Mouse (Mus musculus) midbrain, embryonic 16.5 days (tissue): ENCODE data around the gene Gna15. TPM values are rescaled to one million over a fixed set of nuclear protein-coding genes. Genes with fewer than 3 reads are reported as not detected.

Source experiments
- ATAC-seq: fragments of 200-750 bp; cut with Nextera tagmentation; 2 replicates; pipeline ENCODE4 v1.8.0; 2017; ENCODE audit warnings: moderate TSS enrichment
- H3K27ac ChIP-seq: fragments of 300-500 bp; sonication (generic); 2 replicates; pipeline ENCODE4 v1.5.1; 2014; ENCODE audit warnings: mild to moderate bottlenecking, low read length, mixed read lengths
- H3K27me3 ChIP-seq: fragments of 300-500 bp; sonication (generic); 2 replicates; pipeline ENCODE4 v1.6.1; 2014; ENCODE audit warnings: low read depth, low read length, mixed read lengths; ENCODE audit not compliant: control insufficient read depth, insufficient read depth
- H3K36me3 ChIP-seq: fragments of 300-500 bp; sonication (generic); 2 replicates; pipeline ENCODE4 v1.6.1; 2014; ENCODE audit warnings: mild to moderate bottlenecking, low read length, moderate library complexity, mixed read lengths; ENCODE audit not compliant: control insufficient read depth, insufficient read depth
- H3K4me1 ChIP-seq: fragments of 300-500 bp; sonication (generic); 2 replicates; pipeline ENCODE4 v1.6.1; 2014; ENCODE audit warnings: mild to moderate bottlenecking, low read length, mixed read lengths; ENCODE audit not compliant: control insufficient read depth, insufficient read depth
- H3K4me2 ChIP-seq: fragments of 300-500 bp; sonication (generic); 2 replicates; pipeline ENCODE4 v1.6.1; 2014; ENCODE audit warnings: mild to moderate bottlenecking, low read length, mixed read lengths
- H3K4me3 ChIP-seq: fragments of 300-500 bp; sonication (generic); 2 replicates; pipeline ENCODE4 v1.5.1; 2014; ENCODE audit warnings: low read depth, mild to moderate bottlenecking, low read length, moderate library complexity, mixed read lengths
- H3K9ac ChIP-seq: fragments of 300-500 bp; sonication (generic); 2 replicates; pipeline ENCODE4 v1.6.1; 2014; ENCODE audit warnings: low read depth, low read length, mixed read lengths
- H3K9me3 ChIP-seq: fragments of 300-500 bp; sonication (generic); replicated peaks from 2 replicates; pipeline ENCODE4 v1.6.1; 2014; ENCODE audit warnings: mild to moderate bottlenecking, low read length, mixed read lengths; ENCODE audit not compliant: control insufficient read depth, poor library complexity, severe bottlenecking
- WGBS: fragments of 180-500 bp; shearing (Covaris S2); extraction: QIAGEN DNeasy Blood & Tissue Kit; methylation state at CpG from one replicate; pipeline ENCODE4 v1.1.7; 2014; 5-methylcytosine and 5-hydroxymethylcytosine counted together
- polyA plus RNA-seq: library from polyadenylated mRNA; unstranded; fragments of >200 nt; fragmentation: Nextera tagmentation; extraction: Ambion mirVana; gene quantifications from 2 replicates; pipeline ENCODE4 v1.2.1, GENCODE M21; 2015

Gene Gna15
- polyA plus RNA-seq, 1 experiment from 2014 or later: 0.80 TPM

DNA sequence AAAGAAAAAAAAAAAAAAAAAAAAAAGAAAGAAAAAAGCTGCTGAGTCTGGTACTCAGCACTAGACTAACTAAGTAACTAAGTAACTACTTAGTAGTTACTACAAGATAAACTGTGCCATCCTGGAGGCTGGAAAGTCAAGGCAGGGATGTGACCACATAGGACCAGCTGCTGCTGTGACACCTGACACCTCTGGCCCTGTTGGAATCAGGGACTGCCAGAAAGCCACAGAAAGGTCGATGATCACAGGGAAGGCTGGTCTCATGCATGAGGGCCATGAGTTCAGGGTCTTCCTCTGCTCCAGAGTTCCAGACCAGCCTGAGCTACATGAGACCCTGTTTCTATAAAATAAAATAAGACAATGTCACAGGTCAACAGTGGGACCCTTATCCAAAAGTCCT is 33.5 kb upstream of the Gna15 start:
- Histone ChIP-seq H3K27me3 (no peaks in the 10 kb centered on the region), H3K4me1 (peaks cover 18% of the 10 kb centered on the region), H3K4me3 (no peak overlapping the region), H3K27ac (no peak overlapping the region), H3K4me2 (no peak overlapping the region), H3K9me3 (no peaks in the 10 kb centered on the region), H3K9ac (no peak overlapping the region), H3K36me3 (no peaks in the 10 kb centered on the region)
- ATAC-seq: no peak
- WGBS: 58% methylated on average over 1 of the region's 1 CpGs

DNA sequence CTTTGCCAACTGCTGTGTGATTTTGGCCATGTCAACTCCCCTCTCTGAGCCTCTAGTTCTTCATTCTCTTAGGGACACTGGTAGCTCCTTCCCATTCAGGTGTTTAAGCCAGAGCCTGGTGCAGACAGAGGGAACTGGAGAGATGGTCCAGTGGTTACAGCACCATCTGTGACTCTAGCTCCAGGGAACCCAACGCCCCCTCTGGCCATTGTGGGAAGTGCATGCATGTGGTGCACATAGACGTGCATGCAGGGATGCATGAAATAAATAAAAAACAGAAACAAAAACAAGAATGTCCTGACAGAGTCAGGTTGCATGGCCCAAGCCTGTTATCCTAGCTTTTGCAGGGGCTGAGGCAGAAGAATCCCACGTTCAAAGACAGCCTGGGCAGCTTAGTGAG is 32.3 kb upstream of the Gna15 start:
- Histone ChIP-seq H3K27ac (no peak overlapping the region), H3K9ac (no peak overlapping the region), H3K27me3 (no peaks in the 10 kb centered on the region), H3K36me3 (no peaks in the 10 kb centered on the region), H3K4me1 (peaks cover 11% of the 10 kb centered on the region), H3K4me3 (no peak overlapping the region), H3K9me3 (no peaks in the 10 kb centered on the region), H3K4me2 (no peak overlapping the region)
- ATAC-seq: no peak
- WGBS: 74% methylated on average over 3 of the region's 3 CpGs

DNA sequence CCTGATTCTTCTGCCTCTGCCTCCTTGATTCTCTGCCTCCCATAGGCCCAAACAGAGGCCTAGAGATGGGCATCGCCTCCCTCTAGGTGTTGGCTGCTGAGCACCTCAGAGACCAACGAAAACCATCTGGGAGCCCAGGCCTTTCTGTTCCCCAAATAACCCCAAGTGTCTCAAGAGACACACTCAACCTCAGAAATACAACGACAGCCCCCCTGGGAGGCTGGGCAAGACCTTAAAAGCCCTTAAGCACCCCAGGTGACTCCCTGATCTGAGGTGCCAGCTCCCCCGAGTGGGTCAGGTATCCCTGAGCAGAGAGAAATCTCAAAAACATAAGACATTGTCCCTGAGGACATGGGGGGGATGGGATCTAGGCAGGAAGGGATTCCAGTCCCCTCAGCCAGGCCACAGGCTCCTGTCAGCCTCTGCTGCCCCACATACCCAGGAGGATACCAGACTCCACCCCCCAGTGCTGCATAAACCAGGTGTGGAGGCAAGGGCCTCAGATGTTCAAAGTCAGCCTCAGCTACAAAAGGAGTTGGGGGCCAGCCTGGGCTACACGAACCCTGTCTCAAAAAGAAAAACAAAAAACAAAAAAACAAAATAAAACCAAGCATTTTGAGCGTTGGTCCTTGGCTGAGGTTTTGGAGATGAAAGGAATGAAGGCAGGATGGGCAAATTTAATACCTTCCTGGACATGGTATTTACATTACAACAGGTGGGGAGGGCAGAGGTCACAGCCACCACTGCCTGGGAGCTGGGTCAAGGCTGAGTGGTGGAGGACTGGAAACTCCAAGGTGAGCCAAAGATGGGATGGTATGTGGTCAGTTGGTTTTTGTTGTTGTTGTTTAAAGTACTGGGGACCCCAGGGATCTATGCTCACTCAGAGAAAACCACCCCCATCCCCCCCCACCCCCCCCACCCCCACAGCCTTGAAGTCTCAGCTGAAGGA is 30.1 kb upstream of the Gna15 start:
- 85% methylated on average over 6 of the region's 6 CpGs for WGBS
- Histone ChIP-seq H3K4me2 (no peak overlapping the region), H3K27me3 (no peaks in the 10 kb centered on the region), H3K4me3 (no peak overlapping the region), H3K9me3 (no peaks in the 10 kb centered on the region), H3K36me3 (no peaks in the 10 kb centered on the region), H3K9ac (no peak overlapping the region), H3K27ac (no peak overlapping the region), H3K4me1 (peaks cover 2% of the 10 kb centered on the region; the same call in 1 of the 2 replicates)
- ATAC-seq: no peak

DNA sequence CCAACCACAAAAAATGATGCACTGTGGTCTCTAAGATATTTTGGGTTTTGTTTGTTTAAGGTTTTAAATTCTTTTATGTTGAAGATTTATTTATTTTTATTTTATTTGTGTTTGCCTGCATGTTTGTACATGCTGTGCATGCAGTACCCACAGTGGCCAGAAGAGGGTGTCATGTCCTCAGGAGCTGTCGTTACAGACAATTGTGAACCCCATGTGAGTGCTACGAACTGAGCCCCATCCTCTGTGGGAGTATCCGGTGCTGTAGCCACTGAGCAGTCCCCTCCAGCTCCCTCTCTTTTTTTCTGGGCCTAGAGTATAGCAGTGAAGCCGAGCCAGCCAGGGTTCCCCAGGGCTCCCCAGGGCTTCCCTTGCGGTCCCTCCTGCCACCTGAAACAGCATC is 29.2 kb upstream of the Gna15 start:
- H3K36me3 ChIP-seq: no peaks in the 10 kb centered on the region
- no peaks in the 10 kb centered on the region; the same call in 1 of the 2 replicates for H3K4me1 ChIP-seq
- no peaks in the 10 kb centered on the region for H3K27me3 ChIP-seq
- no peak overlapping the region for H3K27ac ChIP-seq
- ATAC-seq: no peak
- H3K4me2 ChIP-seq: no peak overlapping the region
- no peaks in the 10 kb centered on the region for H3K9me3 ChIP-seq
- WGBS: 87% methylated on average over 5 of the region's 5 CpGs
- no peak overlapping the region for H3K4me3 ChIP-seq
- no peak overlapping the region for H3K9ac ChIP-seq

DNA sequence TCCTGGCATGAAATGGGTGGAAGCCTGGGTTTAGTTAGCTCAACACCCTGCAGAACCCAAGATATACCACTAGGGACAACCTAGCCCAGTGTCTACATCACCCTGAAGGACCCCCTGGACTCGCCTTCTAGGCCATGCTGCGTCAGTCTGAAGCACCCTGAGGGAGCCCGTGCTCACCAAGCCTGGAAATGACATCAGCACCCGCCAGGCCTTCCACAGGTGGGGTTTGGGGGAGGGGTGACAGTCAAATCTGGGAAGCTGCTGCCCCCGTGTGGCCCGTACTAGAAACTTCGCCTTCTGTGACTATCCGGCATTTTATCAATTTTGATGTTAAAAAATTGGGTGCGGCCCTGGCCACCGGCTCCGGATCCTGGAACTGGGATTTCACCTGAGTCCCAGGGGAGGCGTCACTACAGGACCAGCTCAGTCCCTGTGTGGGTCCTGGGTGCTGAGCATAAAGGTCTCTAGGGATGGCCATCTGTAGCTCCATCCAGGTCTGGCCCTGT is 27.6 kb upstream of the Gna15 start:
- peak overlapping the region; percentile 8; the same call in 1 of the 2 replicates for H3K4me3 ChIP-seq
- ATAC-seq: peak; percentile 85

DNA sequence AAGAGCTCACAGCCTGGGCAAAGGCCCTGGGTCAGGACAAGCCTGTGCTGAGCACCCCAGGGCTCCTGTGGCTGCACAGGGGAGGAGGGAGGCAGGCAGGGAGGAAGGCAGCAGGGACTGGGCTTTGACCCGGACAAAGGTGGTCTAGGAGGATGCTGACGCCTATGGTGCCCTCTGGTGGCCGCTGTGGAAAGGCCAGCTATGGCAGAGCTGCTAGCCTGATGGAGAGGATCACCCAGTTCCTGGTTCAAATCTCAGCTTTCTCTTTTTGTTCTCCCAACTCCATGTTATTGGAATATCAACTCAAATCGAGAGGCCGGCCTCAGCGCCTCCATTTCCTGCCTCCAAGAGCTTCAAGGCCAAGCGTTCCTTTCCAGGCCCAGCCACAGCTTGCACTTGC is 26.2 kb upstream of the Gna15 start:
- Histone ChIP-seq H3K27ac (no peak overlapping the region), H3K4me1 (no peaks in the 10 kb centered on the region; the same call in 1 of the 2 replicates)
- 11% methylated on average over 7 of the region's 7 CpGs for WGBS

More for the DNA sequence above, 27.6 kb upstream of the Gna15 start:
- WGBS: 4% methylated on average over 12 of the region's 12 CpGs
- no peaks in the 10 kb centered on the region for H3K9me3 ChIP-seq
- H3K9ac ChIP-seq: peak overlapping the region; percentile 56; the same call in 1 of the 2 replicates
- H3K4me1 ChIP-seq: no peaks in the 10 kb centered on the region; the same call in 1 of the 2 replicates
- H3K27ac ChIP-seq: peak overlapping the region; percentile 38; the same call in 1 of the 2 replicates
- peak overlapping the region; percentile 46 for H3K4me2 ChIP-seq
- H3K27me3 ChIP-seq: no peaks in the 10 kb centered on the region
- no peaks in the 10 kb centered on the region for H3K36me3 ChIP-seq

DNA sequence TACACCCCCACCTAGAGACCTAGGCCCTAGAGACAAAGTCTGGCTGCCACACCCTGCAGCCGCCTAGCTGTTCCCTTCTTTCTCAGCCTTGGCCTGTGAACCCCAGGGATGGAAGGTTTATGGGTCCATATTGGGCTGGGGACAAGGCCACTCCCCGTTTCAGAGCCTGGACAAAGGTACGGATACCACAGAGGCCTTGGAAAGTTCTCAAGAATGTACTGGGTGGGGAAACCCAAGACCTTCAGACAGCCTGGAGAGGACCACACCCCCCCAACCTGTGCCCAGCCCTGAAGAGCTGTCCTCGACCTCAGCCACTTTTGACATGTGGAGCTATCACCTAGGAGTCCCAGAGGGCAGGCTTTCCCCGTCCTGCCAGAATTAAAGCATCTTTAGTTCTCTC is 24.9 kb upstream of the Gna15 start:
- WGBS: 85% methylated on average over 5 of the region's 5 CpGs
- H3K9me3 ChIP-seq: no peaks in the 10 kb centered on the region
- no peak overlapping the region for H3K9ac ChIP-seq
- H3K4me2 ChIP-seq: no peak overlapping the region
- H3K4me1 ChIP-seq: peaks cover 2% of the 10 kb centered on the region
- no peak overlapping the region for H3K4me3 ChIP-seq
- H3K27ac ChIP-seq: no peak overlapping the region
- H3K36me3 ChIP-seq: no peaks in the 10 kb centered on the region
- ATAC-seq: no peak
- no peaks in the 10 kb centered on the region for H3K27me3 ChIP-seq

More for the DNA sequence above, 26.2 kb upstream of the Gna15 start:
- H3K9me3 ChIP-seq: no peaks in the 10 kb centered on the region
- no peak overlapping the region for H3K4me2 ChIP-seq
- no peaks in the 10 kb centered on the region for H3K36me3 ChIP-seq
- no peak overlapping the region for H3K9ac ChIP-seq
- ATAC-seq: no peak
- H3K27me3 ChIP-seq: no peaks in the 10 kb centered on the region
- no peak overlapping the region for H3K4me3 ChIP-seq

DNA sequence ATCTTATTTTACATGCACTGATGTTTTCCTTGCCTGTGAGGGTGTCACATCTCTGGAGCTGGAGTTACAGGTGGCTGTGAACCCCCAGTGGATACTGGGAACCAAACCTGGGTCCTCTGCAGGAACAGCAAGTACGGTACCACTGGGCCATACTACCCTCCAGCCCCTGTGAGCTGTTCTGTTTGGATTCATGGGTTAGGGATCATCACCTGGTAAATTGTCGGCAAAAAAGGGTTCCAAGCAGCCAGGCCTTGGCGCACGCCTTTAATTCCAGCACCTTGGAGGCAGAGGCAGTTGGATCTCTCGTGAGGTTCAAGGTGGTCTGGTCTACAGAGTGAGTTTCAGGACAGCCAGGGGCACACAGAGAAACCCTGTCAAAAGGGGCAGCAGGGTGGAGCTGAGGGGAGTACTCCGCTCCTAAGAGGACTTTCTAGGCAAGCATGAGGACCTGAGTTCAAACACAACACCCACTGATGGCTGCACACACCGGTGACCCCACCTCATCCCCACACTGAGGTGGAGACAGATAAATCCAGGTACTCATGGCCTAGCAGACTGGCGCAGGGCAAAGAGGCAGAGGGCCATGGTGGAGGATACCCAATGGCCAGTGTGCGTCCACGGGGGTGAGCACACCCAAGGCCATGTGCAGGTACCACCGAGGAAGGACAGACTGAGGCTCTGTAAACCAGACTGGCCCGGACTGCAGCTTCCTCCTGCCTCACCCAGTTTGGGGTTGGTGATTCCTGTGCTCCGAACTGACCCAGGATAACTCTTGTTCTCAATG is 23.0 kb upstream of the Gna15 start:
- WGBS: 89% methylated on average over 13 of the region's 13 CpGs
- Histone ChIP-seq H3K9me3 (no peaks in the 10 kb centered on the region), H3K9ac (no peak overlapping the region), H3K4me2 (no peak overlapping the region), H3K4me3 (no peak overlapping the region), H3K4me1 (peaks cover 20% of the 10 kb centered on the region), H3K27me3 (no peaks in the 10 kb centered on the region), H3K36me3 (no peaks in the 10 kb centered on the region), H3K27ac (no peak overlapping the region)
- no peak for ATAC-seq
